Mouse (Mus musculus) heart, postnatal 0 days (tissue): ENCODE data around the gene Slc24a2. TPM values are rescaled to one million over a fixed set of nuclear protein-coding genes. Genes with fewer than 3 reads are reported as not detected.
A peak's percentile ranks its signal among the peaks of the same experiment; 100 is the strongest.

Experiments
- ATAC-seq: fragments of 200-750 bp; cut with Nextera tagmentation; 2 replicates; pipeline ENCODE4 v1.8.0; 2017; ENCODE audit warnings: low read depth, moderate number of reproducible peaks, moderate library complexity; ENCODE audit not compliant: insufficient read depth
- DNase-seq: peaks from one replicate; pipeline ENCODE4 v3.0.0-alpha.2; 2016; ENCODE audit warnings: low spot score
- H3K27ac ChIP-seq: fragments of 300-500 bp; sonication (generic); 2 replicates; pipeline ENCODE4 v1.5.1; 2014; ENCODE audit warnings: low read depth, mild to moderate bottlenecking
- H3K27me3 ChIP-seq: fragments of 300-500 bp; sonication (generic); 2 replicates; pipeline ENCODE4 v1.6.1; 2014; ENCODE audit warnings: low read length, mixed read lengths; ENCODE audit not compliant: control insufficient read depth, insufficient read depth
- H3K36me3 ChIP-seq: fragments of 300-500 bp; sonication (generic); replicated peaks from 2 replicates; pipeline ENCODE4 v1.6.1; 2014; ENCODE audit warnings: low read length, mixed read lengths; ENCODE audit not compliant: control insufficient read depth, insufficient read depth
- H3K4me1 ChIP-seq: fragments of 300-500 bp; sonication (generic); 2 replicates; pipeline ENCODE4 v1.6.1; 2014; ENCODE audit warnings: antibody characterized with exemption; ENCODE audit not compliant: control insufficient read depth, insufficient read depth
- H3K4me2 ChIP-seq: fragments of 300-500 bp; sonication (generic); 2 replicates; pipeline ENCODE4 v1.6.1; 2014; ENCODE audit warnings: low read depth, mild to moderate bottlenecking, low read length, moderate library complexity
- H3K4me3 ChIP-seq: fragments of 300-500 bp; sonication (generic); 2 replicates; pipeline ENCODE4 v1.5.1; 2014; ENCODE audit warnings: low read depth, low read length
- H3K9ac ChIP-seq: fragments of 300-500 bp; sonication (generic); replicated peaks from 2 replicates; pipeline ENCODE4 v1.6.1; 2014; ENCODE audit warnings: low read depth, low read length, mixed read lengths
- H3K9me3 ChIP-seq: fragments of 300-500 bp; sonication (generic); replicated peaks from 2 replicates; pipeline ENCODE4 v1.6.1; 2016; ENCODE audit warnings: low read length; ENCODE audit not compliant: control insufficient read depth
- CTCF ChIP-seq: IDR thresholded peaks from 2 replicates; pipeline ENCODE4 v1.5.1; 2016; ENCODE audit warnings: antibody characterized with exemption, control low read depth, low read depth
- EP300 ChIP-seq: IDR thresholded peaks from 2 replicates; pipeline ENCODE4 v1.6.1; 2016; ENCODE audit warnings: antibody characterized with exemption, low read depth
- WGBS: fragments of 180-500 bp; shearing (Covaris S2); extraction: QIAGEN DNeasy Blood & Tissue Kit; methylation state at CpG from one replicate; pipeline ENCODE4 v1.1.7; 2014; 5-methylcytosine and 5-hydroxymethylcytosine counted together
- polyA plus RNA-seq: library from polyadenylated mRNA; unstranded; fragments of >200 nt; fragmentation: Nextera tagmentation; extraction: Ambion mirVana; gene quantifications from 2 replicates; pipeline ENCODE4 v1.2.1, GENCODE M21; 2015
- total RNA-seq: library from RNA; depleted of rRNA; stranded (reverse); fragments of >200 nt; gene quantifications from 2 replicates; pipeline ENCODE4 v1.2.3, GENCODE M21; 2014; ENCODE audit warnings: low replicate concordance; rRNA removed

Slc24a2 gene
- total RNA-seq, result 9.7 and 11.3 TPM in 2 replicates
- polyA plus RNA-seq, result 2.1 and 2.2 TPM in 2 replicates

DNA sequence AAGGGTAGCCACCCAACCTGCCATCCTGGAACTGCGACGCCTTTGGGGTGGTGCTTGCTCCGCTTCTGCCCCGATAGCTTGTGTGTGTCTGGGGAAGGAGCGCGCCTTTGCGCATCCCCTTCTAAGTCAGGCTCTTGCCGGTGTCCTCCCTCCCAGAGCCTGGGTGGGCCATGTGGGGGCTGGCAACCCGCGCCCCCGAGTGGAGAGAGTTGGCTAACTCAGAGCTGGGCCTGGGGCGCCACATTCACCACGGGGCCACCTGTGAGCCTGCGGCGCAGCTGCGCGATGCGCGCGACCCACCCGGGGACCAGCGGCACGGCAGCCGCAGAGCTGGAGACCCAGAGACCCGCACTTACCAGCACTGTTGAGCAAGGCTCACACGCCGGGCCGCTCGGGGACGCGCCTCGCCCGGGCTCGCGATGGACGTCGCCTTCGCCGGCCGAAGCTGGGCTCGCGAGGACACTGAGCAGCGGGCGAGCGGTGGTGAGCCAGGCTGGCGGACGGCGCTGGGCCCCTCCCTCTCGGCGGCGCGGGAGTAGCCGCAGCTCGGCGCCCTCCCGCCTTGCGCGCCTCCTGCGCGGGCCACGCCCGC lies at the start of gene Slc24a2:
Gene Slc24a2 (minus strand): TSS at position 518 of the 592 bp plus-strand sequence.
- DNase-seq, result peak; percentile 52
- H3K4me2 ChIP-seq, result peak within 1 kb of the TSS; percentile 87
- ATAC-seq, result peak; percentile 89
- no peaks in the 10 kb centered on the region for H3K27me3 ChIP-seq
- H3K9ac ChIP-seq, result peak within 1 kb of the TSS; percentile 51
- no peaks in the 10 kb centered on the region for H3K9me3 ChIP-seq
- H3K4me3 ChIP-seq, result peak within 1 kb of the TSS; percentile 63
- H3K36me3 ChIP-seq, result no peaks in the 10 kb centered on the region
- under 1% methylated on average over 53 of the region's 62 CpGs for WGBS
- no peak for TF ChIP-seq EP300
- no peak for TF ChIP-seq CTCF
- peaks cover 9% of the 10 kb centered on the region; the same call in 1 of the 2 replicates for H3K4me1 ChIP-seq
- peak within 1 kb of the TSS; percentile 27; the same call in 1 of the 2 replicates for H3K27ac ChIP-seq

DNA sequence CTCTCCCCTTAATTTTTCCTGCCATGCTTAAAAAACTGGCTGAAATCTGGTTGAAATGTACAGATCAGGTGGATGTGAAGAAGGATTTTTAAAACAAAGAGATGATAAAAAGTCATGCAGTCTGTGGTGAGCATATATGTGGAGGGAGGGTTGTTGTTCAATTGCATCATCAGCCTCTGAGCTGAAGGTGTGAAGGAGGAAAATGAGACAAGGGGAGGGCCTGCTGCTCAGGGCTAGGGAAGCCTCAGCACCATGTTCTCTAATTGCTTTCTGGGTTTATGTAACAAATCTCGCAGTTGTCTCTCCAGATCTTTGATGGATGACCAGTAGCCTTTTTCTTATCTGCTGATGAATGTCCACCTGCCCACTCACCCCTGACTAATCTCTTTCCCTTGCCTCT lies 44.5 kb upstream of the Slc24a2 start:
- Histone ChIP-seq H3K36me3 (no peaks in the 10 kb centered on the region), H3K9me3 (0 out of 2 replicates have a peak, but pooled peaks cover 4% of the 10 kb centered on the region), H3K4me1 (no peaks in the 10 kb centered on the region), H3K4me3 (no peak overlapping the region), H3K9ac (no peak overlapping the region), H3K4me2 (no peak overlapping the region), H3K27me3 (no peaks in the 10 kb centered on the region), H3K27ac (no peak overlapping the region)
- TF ChIP-seq EP300, result no peak
- no peak for TF ChIP-seq CTCF
- ATAC-seq, result no peak
- WGBS, result 30% methylated on average over 1 of the region's 1 CpGs
- DNase-seq, result no peak

DNA sequence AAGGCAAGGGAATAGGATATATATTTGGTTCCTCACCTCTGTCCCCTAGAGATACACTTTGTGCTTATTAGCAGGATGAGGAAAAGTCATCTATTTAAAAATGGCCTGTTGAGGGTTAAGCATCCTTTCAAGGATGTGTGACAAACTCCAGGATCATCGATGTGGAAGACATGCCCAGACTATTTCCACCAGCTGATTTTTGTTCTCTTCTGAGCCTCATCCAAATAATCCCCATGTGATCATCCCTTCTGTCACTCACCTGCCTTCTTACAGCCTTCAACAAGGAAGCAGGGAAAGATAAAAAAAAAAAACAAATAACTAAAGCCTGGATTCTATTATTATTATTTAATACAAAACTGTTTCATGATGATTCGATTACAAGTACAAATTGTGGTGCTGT lies 44.0 kb upstream of the Slc24a2 start:
- DNase-seq (no peak), ATAC-seq (no peak)
- Histone ChIP-seq H3K9me3 (0 out of 2 replicates have a peak, but pooled peaks cover 4% of the 10 kb centered on the region), H3K9ac (no peak overlapping the region), H3K4me3 (no peak overlapping the region), H3K4me1 (no peaks in the 10 kb centered on the region), H3K4me2 (no peak overlapping the region), H3K27me3 (no peaks in the 10 kb centered on the region), H3K27ac (no peak overlapping the region), H3K36me3 (no peaks in the 10 kb centered on the region)
- 63% methylated on average over 2 of the region's 2 CpGs for WGBS
- TF ChIP-seq CTCF, result no peak
- TF ChIP-seq EP300, result no peak

DNA sequence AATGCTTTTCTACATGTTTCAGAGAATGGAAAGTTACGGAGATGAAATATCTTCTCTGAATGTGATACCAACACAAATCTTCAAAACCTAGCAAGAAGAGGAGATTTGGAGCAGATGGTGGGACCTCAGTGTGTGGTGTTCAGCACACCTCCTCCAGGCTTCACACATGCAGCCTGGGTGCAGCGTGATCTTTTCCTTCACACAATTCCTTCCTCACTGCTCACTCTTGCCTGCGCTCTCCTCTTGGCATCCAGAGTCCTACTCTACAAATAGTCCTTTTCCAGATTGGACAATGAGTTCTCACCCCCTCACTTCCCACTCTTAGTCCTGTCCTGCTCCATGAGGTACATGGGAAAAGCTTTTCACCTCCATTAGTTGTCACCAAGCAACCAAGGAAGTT lies 43.2 kb upstream of the Slc24a2 start:
- 81% methylated on average over 3 of the region's 3 CpGs for WGBS
- no peaks in the 10 kb centered on the region for H3K4me1 ChIP-seq
- TF ChIP-seq CTCF (no peak), EP300 (no peak)
- H3K4me2 ChIP-seq, result no peak overlapping the region
- no peaks in the 10 kb centered on the region for H3K27me3 ChIP-seq
- no peaks in the 10 kb centered on the region for H3K36me3 ChIP-seq
- no peak overlapping the region for H3K4me3 ChIP-seq
- DNase-seq (no peak), ATAC-seq (no peak)
- 0 out of 2 replicates have a peak, but pooled peaks cover 4% of the 10 kb centered on the region for H3K9me3 ChIP-seq
- no peak overlapping the region for H3K9ac ChIP-seq
- H3K27ac ChIP-seq, result no peak overlapping the region

DNA sequence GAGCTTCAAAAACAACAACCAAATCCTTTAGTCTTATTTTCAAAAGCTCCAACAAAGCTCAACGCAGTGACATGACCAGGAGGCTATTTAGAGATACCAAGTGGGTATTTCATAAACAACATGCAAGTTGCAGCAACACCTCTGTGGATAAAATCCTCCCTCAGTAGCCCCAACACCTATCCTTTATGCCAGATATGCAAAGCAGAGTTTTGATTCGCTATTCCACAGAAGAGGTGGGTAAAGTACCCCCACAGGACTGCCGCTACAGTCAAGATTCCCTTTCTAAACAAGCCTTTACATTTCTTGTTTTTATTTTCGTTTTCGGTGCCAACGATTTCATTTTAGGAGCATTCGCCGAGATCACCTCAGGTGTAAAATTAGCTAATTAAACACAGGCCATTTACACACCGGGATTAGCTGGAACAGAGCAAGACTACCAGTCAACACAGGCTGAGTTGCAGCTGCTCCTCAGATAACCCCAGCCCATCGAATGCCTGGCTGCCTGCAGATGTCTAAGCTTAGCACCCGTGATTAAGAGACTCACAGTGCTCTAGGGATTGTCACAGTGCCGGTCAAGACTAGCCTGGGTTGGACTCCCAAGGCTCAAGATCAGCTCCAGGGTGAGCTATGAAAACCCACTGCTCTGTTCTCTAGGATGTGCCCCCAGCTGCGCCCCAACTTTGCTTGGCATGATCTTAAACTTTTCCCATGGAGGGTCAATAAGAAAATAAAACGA lies 885 bp downstream of the Slc24a2 start:
- DNase-seq (no peak), ATAC-seq (peak; percentile 25; the same call in 1 of the 2 replicates)
- H3K36me3 ChIP-seq, result no peaks in the 10 kb centered on the region
- peaks cover 9% of the 10 kb centered on the region; the same call in 1 of the 2 replicates for H3K4me1 ChIP-seq
- WGBS, result 9% methylated on average over 14 of the region's 14 CpGs
- H3K4me2 ChIP-seq, result peak overlapping the region; percentile 87
- TF ChIP-seq CTCF (no peak), EP300 (no peak)
- no peaks in the 10 kb centered on the region for H3K27me3 ChIP-seq
- H3K27ac ChIP-seq, result peak overlapping the region; percentile 27; the same call in 1 of the 2 replicates
- peak overlapping the region; percentile 51 for H3K9ac ChIP-seq
- H3K9me3 ChIP-seq, result no peaks in the 10 kb centered on the region
- peak overlapping the region; percentile 63 for H3K4me3 ChIP-seq
